In the genomic region with DNA sequence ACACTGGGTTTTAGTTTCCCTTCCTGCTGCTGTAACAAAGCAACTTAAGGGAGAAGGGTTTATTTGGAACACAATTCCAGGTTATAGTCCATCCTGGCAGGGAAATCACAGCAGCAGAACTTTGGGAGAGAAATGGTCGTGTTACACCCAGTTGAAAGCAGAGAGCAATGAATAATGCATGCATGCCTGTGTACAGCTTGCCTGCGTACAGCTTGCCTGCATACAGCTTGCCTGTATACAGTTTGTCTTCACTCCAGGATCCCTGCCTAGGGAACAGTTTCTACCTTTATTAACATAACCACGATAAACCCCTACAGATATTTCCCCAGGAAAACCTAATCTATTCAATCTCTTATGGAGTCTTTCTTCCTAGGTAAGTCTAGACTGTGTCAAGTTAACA, we compare ENCODE assay signal across 18 mouse cellular contexts.
"Had no signal": no experiment of that assay in that cellular context is flagged by ENCODE, and none has a peak within 500 bp of the region (broad histone marks: within the 10 kb centered on the region; RNA-seq: fewer than 3 reads in every experiment).

No protein-coding gene starts in this region.

- H3K27me3 ChIP-seq: midbrain, embryonic 12.5 days; neural tube, embryonic 13.5 days; neural tube, embryonic 15.5 days; stomach, embryonic 15.5 days had no signal

- H3K4me2 ChIP-seq: lung, embryonic 14.5 days; midbrain, embryonic 12.5 days; neural tube, embryonic 13.5 days; neural tube, embryonic 15.5 days; stomach, embryonic 15.5 days had no signal

- H3K4me3 ChIP-seq: midbrain, embryonic 10.5 days; midbrain, embryonic 12.5 days; myocyte; neural tube, embryonic 13.5 days; neural tube, embryonic 15.5 days; stomach, embryonic 15.5 days had no signal

- H3K9ac ChIP-seq: liver, embryonic 14.5 days; lung, embryonic 14.5 days; midbrain, embryonic 12.5 days; neural tube, embryonic 13.5 days; neural tube, embryonic 15.5 days; stomach, embryonic 15.5 days had no signal

- H3K27ac ChIP-seq: liver, embryonic 14.5 days; midbrain, embryonic 10.5 days; midbrain, embryonic 12.5 days; neural tube, embryonic 13.5 days; neural tube, embryonic 15.5 days; stomach, embryonic 15.5 days; stomach, postnatal 0 days had no signal

- H3K36me3 ChIP-seq: midbrain, embryonic 12.5 days; neural tube, embryonic 13.5 days; neural tube, embryonic 15.5 days; stomach, embryonic 15.5 days had no signal

- H3K9me3 ChIP-seq: midbrain, embryonic 10.5 days; midbrain, embryonic 12.5 days; neural tube, embryonic 13.5 days; neural tube, embryonic 15.5 days; stomach, embryonic 15.5 days had no signal

- DNase-seq: lung, adult 18-20 months; lung, embryonic 14.5 days; lung, postnatal 10 days; midbrain, embryonic 14.5 days; retina, postnatal 1 day; right cerebral cortex, adult 18-20 months; right cerebral cortex, postnatal 14 days; thymus, adult 2 months; thymus, postnatal 25 days; thymus, postnatal 4 days had no signal
